Mouse (Mus musculus) forebrain, embryonic 13.5 days (tissue): ENCODE measurements around the gene Prickle2. TPM values are rescaled to one million over a fixed set of nuclear protein-coding genes. Genes with fewer than 3 reads are reported as not detected.

ENCODE experiments used
- ATAC-seq: fragments of 200-750 bp; cut with Nextera tagmentation; 2 replicates; pipeline ENCODE4 v1.8.0; 2017
- H3K27ac ChIP-seq: fragments of 300-500 bp; sonication (generic); 2 replicates; pipeline ENCODE4 v1.5.1; 2015; ENCODE audit warnings: inconsistent platforms, mild to moderate bottlenecking, moderate library complexity
- H3K27me3 ChIP-seq: fragments of 300-500 bp; sonication (generic); 2 replicates; pipeline ENCODE4 v1.6.1; 2015; ENCODE audit warnings: mild to moderate bottlenecking, inconsistent platforms
- H3K36me3 ChIP-seq: fragments of 300-500 bp; sonication (generic); 2 replicates; pipeline ENCODE4 v1.6.1; 2015; ENCODE audit warnings: mild to moderate bottlenecking, inconsistent platforms; ENCODE audit not compliant: poor library complexity, severe bottlenecking
- H3K4me1 ChIP-seq: fragments of 300-500 bp; sonication (generic); 2 replicates; pipeline ENCODE4 v1.6.1; 2015; ENCODE audit warnings: inconsistent platforms
- H3K4me2 ChIP-seq: fragments of 300-500 bp; sonication (generic); 2 replicates; pipeline ENCODE4 v1.6.1; 2015; ENCODE audit warnings: inconsistent platforms, mild to moderate bottlenecking, moderate library complexity
- H3K4me3 ChIP-seq: fragments of 300-500 bp; sonication (generic); 2 replicates; pipeline ENCODE4 v1.5.1; 2015; ENCODE audit warnings: mild to moderate bottlenecking, inconsistent platforms
- H3K9ac ChIP-seq: fragments of 300-500 bp; sonication (generic); 2 replicates; pipeline ENCODE4 v1.6.1; 2015; ENCODE audit warnings: mild to moderate bottlenecking, inconsistent platforms
- H3K9me3 ChIP-seq: fragments of 300-500 bp; sonication (generic); replicated peaks from 2 replicates; pipeline ENCODE4 v1.6.1; 2016; ENCODE audit warnings: inconsistent platforms
- WGBS: fragments of 180-500 bp; shearing (Covaris S2); methylation state at CpG from one replicate; pipeline ENCODE4 v1.1.7; 2015; 5-methylcytosine and 5-hydroxymethylcytosine counted together
- polyA plus RNA-seq: library from polyadenylated mRNA; unstranded; fragments of >200 nt; fragmentation: Nextera tagmentation; extraction: Ambion mirVana; gene quantifications from 2 replicates; pipeline ENCODE4 v1.2.1, GENCODE M21; 2015

The Prickle2 gene
- polyA plus RNA-seq, 1 experiment from 2014 or later, result 4.3 TPM

GRCm38 (mm10) chr6:92708137-92708536, 2.2 kb upstream of the Prickle2 start:
- H3K27me3 ChIP-seq, result peaks cover 20% of the 10 kb centered on the region
- H3K4me1 ChIP-seq, result peaks cover 11% of the 10 kb centered on the region
- H3K36me3 ChIP-seq, result no peaks in the 10 kb centered on the region
- no peaks in the 10 kb centered on the region for H3K9me3 ChIP-seq
- H3K4me2 ChIP-seq, result no peak overlapping the region
- ATAC-seq, result no peak
- no peak overlapping the region for H3K27ac ChIP-seq
- H3K9ac ChIP-seq, result no peak overlapping the region
- WGBS, result 75% methylated on average over 4 of the region's 4 CpGs
- H3K4me3 ChIP-seq, result no peak overlapping the region

GRCm38 (mm10) chr6:92705353-92706144, 406 bp downstream of the Prickle2 start:
- no peak; the same call in 1 of the 2 replicates for ATAC-seq
- Histone ChIP-seq H3K9me3 (no peaks in the 10 kb centered on the region), H3K9ac (peak overlapping the region; percentile 76), H3K27ac (no peak overlapping the region), H3K36me3 (no peaks in the 10 kb centered on the region), H3K27me3 (peaks cover 20% of the 10 kb centered on the region), H3K4me2 (peak overlapping the region; percentile 98), H3K4me3 (peak overlapping the region; percentile 66), H3K4me1 (peaks cover 11% of the 10 kb centered on the region)
- WGBS, result 3% methylated on average over 39 of the region's 39 CpGs

- Histone ChIP-seq H3K27ac (no peak overlapping the region), H3K36me3 (no peaks in the 10 kb centered on the region), H3K9me3 (no peaks in the 10 kb centered on the region), H3K9ac (no peak overlapping the region), H3K27me3 (peaks cover 20% of the 10 kb centered on the region), H3K4me2 (peak overlapping the region; percentile 98), H3K4me3 (peak overlapping the region; percentile 66), H3K4me1 (peaks cover 11% of the 10 kb centered on the region)
- peak; percentile 8; the same call in 1 of the 2 replicates for ATAC-seq
- 38% methylated on average over 9 of the region's 9 CpGs for WGBS
Measured at GRCm38 (mm10) chr6:92704810-92705209, 1.1 kb downstream of the Prickle2 start.

- Histone ChIP-seq H3K9ac (no peak overlapping the region), H3K4me3 (no peak overlapping the region), H3K27me3 (peaks cover 8% of the 10 kb centered on the region; the same call in 1 of the 2 replicates), H3K9me3 (no peaks in the 10 kb centered on the region), H3K27ac (no peak overlapping the region; the same call in 1 of the 2 replicates), H3K36me3 (no peaks in the 10 kb centered on the region), H3K4me2 (no peak overlapping the region), H3K4me1 (peaks cover 10% of the 10 kb centered on the region; the same call in 1 of the 2 replicates)
- no peak for ATAC-seq
- 8% methylated on average over 3 of the region's 3 CpGs for WGBS
Measured at GRCm38 (mm10) chr6:92699491-92700209, 6.3 kb downstream of the Prickle2 start.

GRCm38 (mm10) chr6:92697807-92698206, 8.1 kb downstream of the Prickle2 start:
- no peak for ATAC-seq
- H3K4me3 ChIP-seq, result no peak overlapping the region
- H3K27ac ChIP-seq, result no peak overlapping the region
- 30% methylated on average over 5 of the region's 5 CpGs for WGBS
- no peak overlapping the region for H3K9ac ChIP-seq
- H3K36me3 ChIP-seq, result no peaks in the 10 kb centered on the region
- H3K4me1 ChIP-seq, result peaks cover 10% of the 10 kb centered on the region; the same call in 1 of the 2 replicates
- no peaks in the 10 kb centered on the region for H3K9me3 ChIP-seq
- no peak overlapping the region for H3K4me2 ChIP-seq
- H3K27me3 ChIP-seq, result no peaks in the 10 kb centered on the region

- no peak overlapping the region for H3K4me2 ChIP-seq
- no peak overlapping the region for H3K4me3 ChIP-seq
- ATAC-seq, result no peak
- H3K36me3 ChIP-seq, result no peaks in the 10 kb centered on the region
- no peaks in the 10 kb centered on the region for H3K9me3 ChIP-seq
- H3K9ac ChIP-seq, result no peak overlapping the region
- no peaks in the 10 kb centered on the region for H3K4me1 ChIP-seq
- no peaks in the 10 kb centered on the region for H3K27me3 ChIP-seq
- no peak overlapping the region for H3K27ac ChIP-seq
- 78% methylated on average over 5 of the region's 5 CpGs for WGBS
Measured at GRCm38 (mm10) chr6:92687317-92687716, 18.6 kb downstream of the Prickle2 start.

GRCm38 (mm10) chr6:92674394-92674925, 31.5 kb downstream of the Prickle2 start:
- 86% methylated on average over 8 of the region's 8 CpGs for WGBS

GRCm38 (mm10) chr6:92670518-92671147, 35.3 kb downstream of the Prickle2 start:
- Histone ChIP-seq H3K9ac (no peak overlapping the region), H3K36me3 (no peaks in the 10 kb centered on the region), H3K27ac (no peak overlapping the region), H3K4me2 (no peak overlapping the region), H3K9me3 (no peaks in the 10 kb centered on the region), H3K27me3 (no peaks in the 10 kb centered on the region), H3K4me3 (no peak overlapping the region), H3K4me1 (no peaks in the 10 kb centered on the region)
- 68% methylated on average over 5 of the region's 5 CpGs for WGBS
- peak; percentile 24; the same call in 1 of the 2 replicates for ATAC-seq

More at GRCm38 (mm10) chr6:92674394-92674925, 31.5 kb downstream of the Prickle2 start:
- no peaks in the 10 kb centered on the region for H3K36me3 ChIP-seq
- H3K9me3 ChIP-seq, result no peaks in the 10 kb centered on the region
- H3K4me1 ChIP-seq, result no peaks in the 10 kb centered on the region
- H3K4me2 ChIP-seq, result no peak overlapping the region
- ATAC-seq, result no peak
- no peak overlapping the region for H3K4me3 ChIP-seq
- H3K27ac ChIP-seq, result no peak overlapping the region
- no peak overlapping the region for H3K9ac ChIP-seq
- H3K27me3 ChIP-seq, result no peaks in the 10 kb centered on the region

GRCm38 (mm10) chr6:92669623-92670022, 36.3 kb downstream of the Prickle2 start:
- no peak overlapping the region for H3K4me3 ChIP-seq
- no peaks in the 10 kb centered on the region for H3K27me3 ChIP-seq
- H3K36me3 ChIP-seq, result no peaks in the 10 kb centered on the region
- no peak overlapping the region for H3K27ac ChIP-seq
- H3K9me3 ChIP-seq, result no peaks in the 10 kb centered on the region
- no peak overlapping the region for H3K9ac ChIP-seq
- no peak overlapping the region for H3K4me2 ChIP-seq
- WGBS, result 83% methylated on average over 3 of the region's 3 CpGs
- no peak for ATAC-seq
- H3K4me1 ChIP-seq, result peaks cover 10% of the 10 kb centered on the region

GRCm38 (mm10) chr6:92667544-92667943, 38.4 kb downstream of the Prickle2 start:
- H3K36me3 ChIP-seq, result no peaks in the 10 kb centered on the region
- H3K4me1 ChIP-seq, result peaks cover 11% of the 10 kb centered on the region
- no peak for ATAC-seq
- H3K9me3 ChIP-seq, result no peaks in the 10 kb centered on the region
- no peaks in the 10 kb centered on the region for H3K27me3 ChIP-seq
- H3K27ac ChIP-seq, result no peak overlapping the region
- no peak overlapping the region for H3K4me3 ChIP-seq
- H3K9ac ChIP-seq, result no peak overlapping the region
- no peak overlapping the region for H3K4me2 ChIP-seq
- WGBS, result 70% methylated on average over 3 of the region's 3 CpGs

GRCm38 (mm10) chr6:92665530-92665989, 40.4 kb downstream of the Prickle2 start:
- no peaks in the 10 kb centered on the region for H3K27me3 ChIP-seq
- H3K9me3 ChIP-seq, result no peaks in the 10 kb centered on the region
- H3K36me3 ChIP-seq, result no peaks in the 10 kb centered on the region
- 0% methylated on average over 1 of the region's 1 CpGs for WGBS
- H3K4me2 ChIP-seq, result no peak overlapping the region
- H3K4me3 ChIP-seq, result no peak overlapping the region
- H3K27ac ChIP-seq, result no peak overlapping the region; the same call in 1 of the 2 replicates
- no peak overlapping the region for H3K9ac ChIP-seq
- ATAC-seq, result 0 out of 2 replicates have a peak, but pooled peaks have one; percentile 36
- H3K4me1 ChIP-seq, result peaks cover 11% of the 10 kb centered on the region
